Mouse (Mus musculus): Measurements from ENCODE around the gene Pmvk. TPM values are rescaled to one million over a fixed set of nuclear protein-coding genes. Genes with fewer than 3 reads are reported as not detected.

Gene Pmvk
- polyA plus RNA-seq, 1 experiment from 2014 or later, result 70.4 TPM

DNA sequence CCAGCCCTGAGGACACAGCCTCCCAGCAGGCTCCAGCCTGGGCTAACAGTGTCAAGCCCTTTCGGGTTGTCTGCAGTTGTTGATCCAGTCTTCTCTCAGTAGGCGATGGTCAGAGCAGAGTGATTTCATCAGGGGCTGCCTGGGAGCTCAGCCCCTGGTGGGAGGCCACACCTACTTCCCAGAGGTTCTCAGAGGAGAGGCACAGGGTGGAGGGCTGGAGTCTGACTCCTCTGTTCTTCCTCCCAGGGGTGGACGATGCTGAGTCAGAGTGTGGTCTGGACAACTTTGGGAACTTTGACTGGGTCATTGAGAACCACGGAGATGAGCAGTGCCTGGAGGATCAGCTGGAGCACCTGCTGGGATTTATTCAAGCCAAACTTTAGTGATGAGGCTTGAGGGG, 13.9 kb downstream of the Pmvk start:
- no peaks in the 10 kb centered on the region for H3K4me1 ChIP-seq
- H3K27ac ChIP-seq, result no peak overlapping the region
- no peaks in the 10 kb centered on the region for H3K9me3 ChIP-seq
- WGBS, result 42% methylated on average over 4 of the region's 4 CpGs
- DNase-seq (ENCODE audit: low spot score), result no peak
- no peaks in the 10 kb centered on the region for H3K27me3 ChIP-seq (ENCODE audit: insufficient read depth, poor library complexity, severe bottlenecking)
- no peak overlapping the region for H3K4me3 ChIP-seq
- H3K36me3 ChIP-seq, result peaks cover 30% of the 10 kb centered on the region; the same call in 1 of the 2 replicates

DNA sequence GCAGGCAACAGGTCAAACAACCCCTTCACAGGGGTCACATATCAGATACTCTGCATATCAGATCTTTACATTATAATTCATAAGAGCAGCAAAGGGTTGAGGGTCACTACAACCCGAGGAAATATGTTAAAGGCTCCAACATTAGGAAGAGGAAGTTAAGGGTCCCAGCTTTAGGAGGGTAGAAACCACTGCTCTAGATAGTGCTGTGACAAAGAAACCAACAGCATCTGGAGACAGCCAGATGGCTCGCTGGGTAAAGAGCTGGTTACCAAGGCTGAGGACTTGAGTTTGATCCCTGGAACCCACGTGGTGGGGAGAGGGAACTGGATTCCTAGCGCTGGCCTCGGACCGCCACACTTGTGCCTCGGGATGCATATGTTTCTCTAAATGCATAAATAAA, 17.9 kb downstream of the Pmvk start:
- H3K27me3 ChIP-seq (ENCODE audit: insufficient read depth, poor library complexity, severe bottlenecking), result no peaks in the 10 kb centered on the region; the same call in 1 of the 2 replicates
- no peak for DNase-seq (ENCODE audit: low spot score)
- WGBS, result 76% methylated on average over 7 of the region's 7 CpGs
- no peaks in the 10 kb centered on the region for H3K9me3 ChIP-seq
- H3K36me3 ChIP-seq, result peaks cover 19% of the 10 kb centered on the region; the same call in 1 of the 2 replicates
- H3K4me3 ChIP-seq, result no peak overlapping the region
- no peaks in the 10 kb centered on the region; the same call in 1 of the 2 replicates for H3K4me1 ChIP-seq
- no peak overlapping the region for H3K27ac ChIP-seq

DNA sequence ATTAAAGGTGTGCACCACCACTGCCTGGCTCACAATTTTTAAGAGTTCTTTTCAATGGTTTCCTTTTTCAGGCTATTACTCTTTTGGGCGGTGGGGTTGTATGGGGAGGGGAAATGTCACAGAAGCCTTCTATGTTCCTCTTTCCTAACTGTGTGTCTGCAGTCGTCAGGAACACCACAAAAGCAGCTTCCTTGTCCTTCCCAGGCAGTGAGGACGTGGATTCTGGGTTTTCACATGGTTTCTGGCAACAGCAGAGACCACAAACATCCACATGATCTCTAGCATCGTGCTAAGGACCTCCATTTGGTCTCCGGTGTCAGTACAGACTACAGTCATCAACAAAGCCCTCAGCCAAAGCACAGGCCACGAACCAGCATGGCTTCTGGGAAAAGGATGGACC, 19.5 kb downstream of the Pmvk start:
- H3K27me3 ChIP-seq (ENCODE audit: insufficient read depth, poor library complexity, severe bottlenecking), result no peaks in the 10 kb centered on the region; the same call in 1 of the 2 replicates
- 80% methylated on average over 6 of the region's 6 CpGs for WGBS

GRCm38 (mm10) chr3:89479055-89479454, 24.7 kb downstream of the Pmvk start:
- H3K27me3 ChIP-seq (ENCODE audit: insufficient read depth, poor library complexity, severe bottlenecking), result no peaks in the 10 kb centered on the region; the same call in 1 of the 2 replicates
- no peaks in the 10 kb centered on the region; the same call in 1 of the 2 replicates for H3K4me1 ChIP-seq
- H3K36me3 ChIP-seq, result no peaks in the 10 kb centered on the region
- H3K9me3 ChIP-seq, result no peaks in the 10 kb centered on the region
- WGBS, result 77% methylated on average over 6 of the region's 6 CpGs
- H3K4me3 ChIP-seq, result no peak overlapping the region
- no peak overlapping the region for H3K27ac ChIP-seq
- no peak for DNase-seq (ENCODE audit: low spot score)

More for the DNA sequence above, 19.5 kb downstream of the Pmvk start:
- 0 out of 2 replicates have a peak, but pooled peaks cover 3% of the 10 kb centered on the region for H3K36me3 ChIP-seq
- no peak overlapping the region for H3K4me3 ChIP-seq
- H3K4me1 ChIP-seq, result no peaks in the 10 kb centered on the region; the same call in 1 of the 2 replicates
- no peak for DNase-seq (ENCODE audit: low spot score)
- H3K27ac ChIP-seq, result no peak overlapping the region
- no peaks in the 10 kb centered on the region for H3K9me3 ChIP-seq

DNA sequence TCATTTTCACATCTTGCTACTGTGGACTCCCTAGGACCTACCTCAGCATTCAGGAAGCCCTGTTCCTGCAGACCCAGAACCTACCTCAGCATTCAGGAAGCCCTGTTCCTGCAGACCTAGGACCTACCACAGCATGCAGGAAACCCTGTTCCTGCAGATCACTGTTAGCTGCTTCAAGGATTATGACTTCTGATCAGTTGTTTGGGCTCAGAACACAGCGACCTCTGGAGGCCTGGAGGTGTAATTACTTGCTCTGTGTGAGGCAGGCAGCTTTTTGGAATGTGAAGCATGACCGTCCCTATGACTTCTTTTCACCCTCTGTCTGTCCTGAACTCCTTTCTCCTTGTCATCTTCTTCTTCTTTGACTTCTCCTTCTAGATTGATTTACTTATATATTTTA, 27.1 kb downstream of the Pmvk start:
- no peaks in the 10 kb centered on the region for H3K36me3 ChIP-seq
- H3K4me3 ChIP-seq, result no peak overlapping the region
- WGBS, result 44% methylated on average over 2 of the region's 2 CpGs
- DNase-seq (ENCODE audit: low spot score), result no peak
- H3K4me1 ChIP-seq, result peaks cover 8% of the 10 kb centered on the region
- H3K27ac ChIP-seq, result no peak overlapping the region
- H3K27me3 ChIP-seq (ENCODE audit: insufficient read depth, poor library complexity, severe bottlenecking), result no peaks in the 10 kb centered on the region
- no peaks in the 10 kb centered on the region for H3K9me3 ChIP-seq

DNA sequence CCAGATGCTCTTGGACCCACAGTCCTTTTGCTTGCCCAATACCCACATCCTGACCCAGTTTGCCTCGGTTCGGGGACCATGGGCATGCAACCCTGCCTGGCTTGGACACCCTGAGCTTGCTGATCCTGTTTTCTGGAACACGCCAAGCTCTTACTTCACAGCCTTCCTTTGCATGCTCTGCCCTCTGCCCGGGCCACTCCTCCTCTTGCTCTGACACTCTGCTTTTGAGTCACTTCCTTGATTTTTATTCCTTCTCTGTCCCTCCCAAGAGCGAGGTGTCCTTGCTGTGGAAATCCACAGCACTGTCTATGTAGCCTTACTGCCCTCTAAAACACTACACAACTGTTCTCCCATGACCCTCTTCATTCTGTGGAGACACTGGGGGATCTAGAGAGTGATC, 27.9 kb downstream of the Pmvk start:
- Histone ChIP-seq H3K9me3 (no peaks in the 10 kb centered on the region), H3K36me3 (no peaks in the 10 kb centered on the region), H3K27me3 (ENCODE audit: insufficient read depth, poor library complexity, severe bottlenecking) (peaks cover 5% of the 10 kb centered on the region; the same call in 1 of the 2 replicates), H3K27ac (no peak overlapping the region), H3K4me3 (no peak overlapping the region), H3K4me1 (peaks cover 8% of the 10 kb centered on the region)
- no peak for DNase-seq (ENCODE audit: low spot score)
- 83% methylated on average over 5 of the region's 5 CpGs for WGBS

DNA sequence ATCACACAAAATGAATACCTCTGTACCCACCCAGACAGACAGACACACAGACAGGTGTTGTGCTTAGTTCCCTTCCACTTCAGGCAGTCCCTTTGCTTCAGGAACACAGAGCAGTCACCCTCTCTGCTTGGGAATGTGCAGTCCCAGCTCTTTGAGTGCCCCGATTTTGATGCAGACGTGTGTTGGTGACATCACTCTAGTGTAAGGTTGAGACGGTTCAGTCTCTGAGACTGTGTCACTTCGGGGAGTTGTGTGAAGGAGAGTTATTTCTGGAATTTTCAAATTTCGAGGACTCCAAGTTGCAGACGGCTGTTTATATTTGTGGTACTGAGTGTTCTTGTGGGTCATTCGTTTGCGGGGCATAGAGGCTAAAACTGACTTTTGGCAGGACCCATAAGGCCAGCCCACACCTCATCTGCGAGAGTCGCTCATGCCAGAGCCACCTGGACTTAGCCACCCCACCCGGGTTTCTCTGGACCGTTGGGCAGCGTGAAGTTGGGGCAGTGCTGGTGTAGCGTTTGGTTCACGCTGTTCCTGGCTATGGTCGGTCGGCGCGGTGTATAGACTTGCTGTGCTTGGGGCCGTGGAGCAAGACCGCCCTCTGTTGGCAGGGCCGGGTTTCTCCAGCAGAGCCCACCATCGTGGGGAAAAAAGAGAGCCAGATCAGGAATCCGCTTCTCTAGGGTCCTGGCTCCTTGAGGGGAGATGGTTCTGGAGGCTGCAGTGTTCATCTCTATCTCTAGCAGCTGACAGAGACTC, 30.6 kb downstream of the Pmvk start:
- H3K27ac ChIP-seq, result peak overlapping the region; percentile 17; the same call in 1 of the 2 replicates
- H3K4me1 ChIP-seq, result peaks cover 23% of the 10 kb centered on the region
- peak overlapping the region; percentile 37 for H3K4me3 ChIP-seq
- no peaks in the 10 kb centered on the region for H3K9me3 ChIP-seq
- peaks cover 7% of the 10 kb centered on the region for H3K27me3 ChIP-seq (ENCODE audit: insufficient read depth, poor library complexity, severe bottlenecking)
- DNase-seq (ENCODE audit: low spot score), result peak; percentile 86
- H3K36me3 ChIP-seq, result no peaks in the 10 kb centered on the region
- 18% methylated on average over 24 of the region's 24 CpGs for WGBS

DNA sequence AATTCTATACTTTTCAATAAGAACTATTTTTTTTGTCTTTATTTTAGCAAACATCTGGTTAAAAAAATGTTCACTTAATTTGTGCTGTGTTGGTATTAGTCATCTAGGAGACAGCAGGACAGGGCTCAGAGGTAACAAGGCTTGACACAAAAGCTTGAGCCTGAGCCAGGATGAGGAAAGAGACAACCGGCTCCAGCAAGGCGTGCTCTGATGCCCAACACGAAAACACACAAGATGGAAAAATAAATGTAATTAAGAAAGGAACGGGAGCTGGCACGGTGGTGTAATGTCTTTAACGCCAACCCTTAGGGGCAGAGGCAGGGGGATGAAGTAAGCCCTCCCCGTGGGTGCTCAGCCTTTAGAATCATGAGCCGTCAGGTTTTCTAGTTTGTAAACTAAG, 31.8 kb downstream of the Pmvk start:
- H3K36me3 ChIP-seq, result no peaks in the 10 kb centered on the region
- 88% methylated on average over 8 of the region's 8 CpGs for WGBS

DNA sequence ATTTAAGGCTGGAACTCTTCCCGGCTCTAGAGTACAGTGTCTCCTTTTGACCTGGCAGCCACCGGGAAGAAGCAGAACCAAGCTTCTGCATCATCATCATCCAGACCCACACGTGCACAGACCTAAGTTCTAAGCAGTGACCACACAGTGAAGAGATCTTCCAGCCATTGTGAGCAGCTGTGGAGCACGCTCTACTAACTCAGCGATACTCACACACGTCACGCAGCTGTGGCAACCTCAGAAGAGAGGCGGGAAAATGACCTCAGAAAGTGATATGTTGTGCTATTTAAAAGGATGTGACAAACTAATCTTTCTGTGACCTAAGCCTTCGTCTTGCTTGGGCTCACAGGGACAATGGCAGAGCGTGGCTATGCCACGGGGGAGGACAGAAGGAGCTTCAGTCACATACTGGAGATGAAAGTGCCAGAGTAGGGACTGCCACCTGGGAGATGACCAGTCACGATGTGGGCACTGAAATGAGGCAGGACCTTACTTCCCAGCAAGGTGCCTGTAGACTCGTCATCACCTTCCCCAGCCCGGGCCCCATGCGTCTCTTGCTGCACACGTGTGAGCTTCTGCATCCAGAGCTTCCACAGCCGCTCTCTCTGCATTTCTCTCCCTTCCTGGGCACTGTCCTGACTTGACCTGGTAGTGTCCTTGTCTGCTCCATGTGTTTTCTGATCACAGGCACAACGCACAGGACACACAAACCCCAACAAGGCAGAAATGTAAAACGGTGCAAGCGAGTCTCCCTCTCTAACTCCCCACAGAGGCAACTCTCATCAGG, 32.8 kb downstream of the Pmvk start:
- Histone ChIP-seq H3K9me3 (no peaks in the 10 kb centered on the region), H3K27me3 (ENCODE audit: insufficient read depth, poor library complexity, severe bottlenecking) (peaks cover 7% of the 10 kb centered on the region), H3K4me3 (no peak overlapping the region), H3K4me1 (peaks cover 32% of the 10 kb centered on the region), H3K36me3 (no peaks in the 10 kb centered on the region), H3K27ac (no peak overlapping the region)
- 63% methylated on average over 20 of the region's 20 CpGs for WGBS
- DNase-seq (ENCODE audit: low spot score), result peak; percentile 66

More for the DNA sequence above, 31.8 kb downstream of the Pmvk start:
- Histone ChIP-seq H3K4me1 (peaks cover 28% of the 10 kb centered on the region), H3K27ac (no peak overlapping the region), H3K4me3 (no peak overlapping the region), H3K9me3 (no peaks in the 10 kb centered on the region), H3K27me3 (ENCODE audit: insufficient read depth, poor library complexity, severe bottlenecking) (peaks cover 7% of the 10 kb centered on the region)
- DNase-seq (ENCODE audit: low spot score), result no peak

- no peaks in the 10 kb centered on the region for H3K9me3 ChIP-seq
- DNase-seq (ENCODE audit: low spot score), result no peak
- peaks cover 37% of the 10 kb centered on the region for H3K4me1 ChIP-seq
- 86% methylated on average over 3 of the region's 3 CpGs for WGBS
- H3K27me3 ChIP-seq (ENCODE audit: insufficient read depth, poor library complexity, severe bottlenecking), result peaks cover 7% of the 10 kb centered on the region
- no peak overlapping the region for H3K27ac ChIP-seq
- H3K4me3 ChIP-seq, result no peak overlapping the region
- H3K36me3 ChIP-seq, result no peaks in the 10 kb centered on the region
Observed at GRCm38 (mm10) chr3:89490790-89491189, 36.4 kb downstream of the Pmvk start.

DNA sequence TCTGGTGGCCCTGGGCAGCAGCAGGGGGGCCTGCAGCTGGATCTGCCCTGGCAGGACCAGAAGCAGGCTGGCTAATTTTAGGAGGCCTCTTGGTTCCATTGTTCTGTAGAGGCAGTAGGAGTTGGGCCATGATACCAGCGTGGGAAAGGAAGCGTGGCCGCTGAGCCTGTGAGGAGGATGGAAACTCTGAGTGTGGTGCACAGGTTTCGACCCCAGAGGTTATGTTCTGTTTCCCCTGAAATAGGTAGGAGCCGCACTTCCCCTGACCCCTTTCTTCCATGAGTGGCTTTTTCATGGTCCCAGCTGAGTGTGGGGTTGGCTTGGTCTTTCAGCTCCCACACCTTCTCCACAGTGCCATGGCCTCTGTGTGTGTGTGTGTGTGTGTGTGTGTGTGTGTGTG, 37.2 kb downstream of the Pmvk start:
- no peaks in the 10 kb centered on the region for H3K9me3 ChIP-seq
- no peak overlapping the region for H3K4me3 ChIP-seq
- no peak overlapping the region for H3K27ac ChIP-seq
- H3K4me1 ChIP-seq, result peaks cover 37% of the 10 kb centered on the region
- 66% methylated on average over 5 of the region's 5 CpGs for WGBS
- H3K36me3 ChIP-seq, result no peaks in the 10 kb centered on the region
- no peak for DNase-seq (ENCODE audit: low spot score)
- peaks cover 7% of the 10 kb centered on the region for H3K27me3 ChIP-seq (ENCODE audit: insufficient read depth, poor library complexity, severe bottlenecking)

GRCm38 (mm10) chr3:89492701-89493151, 38.4 kb downstream of the Pmvk start:
- Histone ChIP-seq H3K9me3 (no peaks in the 10 kb centered on the region), H3K4me3 (no peak overlapping the region), H3K4me1 (peaks cover 37% of the 10 kb centered on the region), H3K27me3 (ENCODE audit: insufficient read depth, poor library complexity, severe bottlenecking) (no peaks in the 10 kb centered on the region; the same call in 1 of the 2 replicates), H3K27ac (peak overlapping the region; percentile 59; the same call in 1 of the 2 replicates), H3K36me3 (no peaks in the 10 kb centered on the region)
- WGBS, result 44% methylated on average over 8 of the region's 8 CpGs
- DNase-seq (ENCODE audit: low spot score), result no peak

- Histone ChIP-seq H3K27ac (no peak overlapping the region), H3K4me1 (peaks cover 24% of the 10 kb centered on the region), H3K36me3 (no peaks in the 10 kb centered on the region), H3K9me3 (no peaks in the 10 kb centered on the region), H3K4me3 (no peak overlapping the region), H3K27me3 (ENCODE audit: insufficient read depth, poor library complexity, severe bottlenecking) (no peaks in the 10 kb centered on the region)
- WGBS, result 87% methylated on average over 5 of the region's 5 CpGs
- DNase-seq (ENCODE audit: low spot score), result no peak
Observed at GRCm38 (mm10) chr3:89494630-89495029, 40.3 kb downstream of the Pmvk start.
